Mouse (Mus musculus): ENCODE results near the gene C1qa.

Gene C1qa

DNA sequence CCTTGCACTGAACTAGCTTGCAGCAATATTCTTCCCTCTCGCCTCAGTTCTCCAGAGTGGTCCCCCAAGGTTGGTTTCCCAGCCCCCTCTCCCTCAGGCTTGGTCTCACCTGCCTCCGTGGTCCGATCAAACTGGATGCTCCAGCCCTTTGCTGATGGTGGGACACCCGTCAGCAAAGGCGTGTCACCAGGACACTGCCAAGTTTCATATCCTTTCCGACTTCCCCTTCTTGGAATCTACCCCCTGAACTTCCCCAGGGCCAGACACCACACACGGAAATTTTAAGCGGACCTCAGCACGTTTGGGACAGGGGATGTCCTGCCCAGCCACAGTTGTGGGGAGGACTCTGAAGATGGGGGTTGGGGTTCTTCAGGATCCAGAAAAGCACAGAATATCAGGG lies at the start of gene C1qa:
Gene C1qa (minus strand): TSS at position 167 of the 400 bp plus-strand sequence.
- Histone ChIP-seq H3K36me3 (ENCODE audit: insufficient read depth, low read length) (no peaks in the 10 kb centered on the region), H3K9me3 (ENCODE audit: low read length) (peaks cover 4% of the 10 kb centered on the region; the same call in 1 of the 2 replicates), H3K4me3 (replicated peaks; ENCODE audit: low read length) (no peak within 1 kb of the TSS), H3K4me1 (replicated peaks; ENCODE audit: low read depth, low read length) (peaks cover 59% of the 10 kb centered on the region), H3K27me3 (ENCODE audit: insufficient read depth, low read length) (peaks cover 22% of the 10 kb centered on the region)
- TF ChIP-seq POU5F1 (IDR thresholded peaks at IDR 0.05; ENCODE audit: borderline replicate concordance, low read length): no peak
- no peak for TF ChIP-seq NANOG (IDR thresholded peaks at IDR 0.05; ENCODE audit: borderline replicate concordance, low read length)
- TF ChIP-seq CTCF (conservative IDR thresholded peaks at IDR 0.05; ENCODE audit: low read length): no peak

DNA sequence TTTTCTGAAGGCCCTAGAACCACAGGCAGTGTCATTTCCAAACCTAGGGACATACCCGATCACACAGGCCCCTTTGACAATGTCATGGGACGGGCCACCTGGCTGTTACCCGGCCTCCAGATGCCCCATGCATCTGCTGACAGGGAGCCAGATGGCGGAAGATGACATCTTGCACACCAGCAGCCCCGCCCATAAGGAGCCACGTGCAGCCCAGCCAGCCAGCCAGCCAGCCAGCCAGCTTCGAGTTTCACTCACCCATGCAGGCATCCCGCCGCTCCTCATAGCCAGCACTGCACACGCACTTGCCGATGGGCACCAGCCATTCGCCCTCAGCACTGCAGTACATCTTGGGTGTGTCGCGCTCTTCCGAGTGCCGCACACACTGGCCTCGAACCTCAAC lies 46.8 kb upstream of the C1qa start:
- Histone ChIP-seq H3K27me3 (ENCODE audit: insufficient read depth, low read length) (peaks cover 97% of the 10 kb centered on the region), H3K36me3 (ENCODE audit: insufficient read depth, low read length) (no peaks in the 10 kb centered on the region), H3K9me3 (ENCODE audit: low read length) (no peaks in the 10 kb centered on the region), H3K4me3 (replicated peaks; ENCODE audit: low read length) (peak overlapping the region; percentile 64), H3K4me1 (replicated peaks; ENCODE audit: low read depth, low read length) (peaks cover 40% of the 10 kb centered on the region)
- TF ChIP-seq NANOG (IDR thresholded peaks at IDR 0.05; ENCODE audit: borderline replicate concordance, low read length) (no peak), POU5F1 (IDR thresholded peaks at IDR 0.05; ENCODE audit: borderline replicate concordance, low read length) (no peak), CTCF (conservative IDR thresholded peaks at IDR 0.05; ENCODE audit: low read length) (no peak)

DNA sequence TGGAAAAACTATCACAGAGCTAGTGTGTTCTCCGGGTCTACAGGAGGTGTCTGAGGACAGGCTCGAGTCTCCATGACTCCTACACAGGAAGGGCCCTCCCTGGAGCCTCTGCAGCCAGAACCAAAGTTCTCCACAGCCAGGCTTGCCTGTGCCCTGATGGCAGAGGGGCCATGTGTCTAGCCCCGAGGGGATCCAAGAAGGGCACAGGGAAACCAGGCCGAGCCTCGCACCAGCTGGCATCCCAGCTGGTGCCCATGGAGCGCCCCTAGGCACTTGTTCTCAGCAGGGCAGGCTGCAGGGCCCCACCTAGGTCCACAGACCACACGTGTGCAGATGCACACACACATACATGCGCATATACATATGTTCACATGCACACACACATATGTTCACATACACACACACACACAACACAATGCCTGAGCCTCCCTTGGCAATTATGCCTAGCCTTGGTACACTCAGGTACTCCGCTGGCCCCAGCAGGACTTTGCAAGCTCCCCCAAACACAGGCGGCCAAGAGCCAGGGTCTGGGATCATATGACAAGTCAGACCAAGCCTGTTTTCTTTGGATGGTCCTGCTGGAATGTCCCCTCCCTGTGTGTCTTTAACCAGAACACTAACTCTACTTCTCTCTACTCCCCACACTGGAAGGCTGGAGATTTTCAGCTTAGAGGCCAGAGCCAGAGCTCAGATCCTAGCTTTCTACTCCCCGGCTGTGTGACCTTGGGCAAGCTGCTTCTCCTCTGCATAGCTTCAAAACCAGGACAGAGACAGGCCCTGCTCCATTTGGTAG lies 46.2 kb upstream of the C1qa start:
- peaks cover 39% of the 10 kb centered on the region for H3K4me1 ChIP-seq (replicated peaks; ENCODE audit: low read depth, low read length)
- peaks cover 97% of the 10 kb centered on the region for H3K27me3 ChIP-seq (ENCODE audit: insufficient read depth, low read length)
- H3K9me3 ChIP-seq (ENCODE audit: low read length): no peaks in the 10 kb centered on the region
- no peaks in the 10 kb centered on the region for H3K36me3 ChIP-seq (ENCODE audit: insufficient read depth, low read length)
- peak overlapping the region; percentile 64 for H3K4me3 ChIP-seq (replicated peaks; ENCODE audit: low read length)
- TF ChIP-seq CTCF (conservative IDR thresholded peaks at IDR 0.05; ENCODE audit: low read length) (no peak), POU5F1 (IDR thresholded peaks at IDR 0.05; ENCODE audit: borderline replicate concordance, low read length) (no peak), NANOG (IDR thresholded peaks at IDR 0.05; ENCODE audit: borderline replicate concordance, low read length) (no peak)

DNA sequence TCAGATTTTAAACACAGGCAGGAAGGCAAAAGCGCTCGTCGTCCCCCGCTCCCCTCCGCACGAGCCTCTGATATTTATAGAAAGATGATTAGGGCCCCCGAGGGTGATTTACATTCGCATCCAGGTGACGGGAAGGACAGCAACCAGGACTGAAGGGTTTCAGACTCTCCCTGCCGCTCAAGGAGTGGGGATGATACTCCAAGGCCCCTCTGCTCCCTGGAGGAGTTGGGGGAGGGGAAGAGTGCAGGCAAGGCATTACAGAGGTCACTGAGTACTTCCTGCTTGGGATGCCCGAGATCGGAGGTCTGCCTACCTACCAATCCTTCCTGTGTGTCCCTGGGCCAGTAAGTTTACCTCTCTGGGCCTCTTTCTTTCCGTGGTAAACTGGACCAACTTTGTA lies 44.6 kb upstream of the C1qa start:
- TF ChIP-seq POU5F1 (IDR thresholded peaks at IDR 0.05; ENCODE audit: borderline replicate concordance, low read length) (no peak), CTCF (conservative IDR thresholded peaks at IDR 0.05; ENCODE audit: low read length) (no peak), NANOG (IDR thresholded peaks at IDR 0.05; ENCODE audit: borderline replicate concordance, low read length) (no peak)
- no peaks in the 10 kb centered on the region for H3K36me3 ChIP-seq (ENCODE audit: insufficient read depth, low read length)
- H3K27me3 ChIP-seq (ENCODE audit: insufficient read depth, low read length): peaks cover 98% of the 10 kb centered on the region
- H3K9me3 ChIP-seq (ENCODE audit: low read length): no peaks in the 10 kb centered on the region
- H3K4me3 ChIP-seq (replicated peaks; ENCODE audit: low read length): peak overlapping the region; percentile 67
- H3K4me1 ChIP-seq (replicated peaks; ENCODE audit: low read depth, low read length): peaks cover 38% of the 10 kb centered on the region

DNA sequence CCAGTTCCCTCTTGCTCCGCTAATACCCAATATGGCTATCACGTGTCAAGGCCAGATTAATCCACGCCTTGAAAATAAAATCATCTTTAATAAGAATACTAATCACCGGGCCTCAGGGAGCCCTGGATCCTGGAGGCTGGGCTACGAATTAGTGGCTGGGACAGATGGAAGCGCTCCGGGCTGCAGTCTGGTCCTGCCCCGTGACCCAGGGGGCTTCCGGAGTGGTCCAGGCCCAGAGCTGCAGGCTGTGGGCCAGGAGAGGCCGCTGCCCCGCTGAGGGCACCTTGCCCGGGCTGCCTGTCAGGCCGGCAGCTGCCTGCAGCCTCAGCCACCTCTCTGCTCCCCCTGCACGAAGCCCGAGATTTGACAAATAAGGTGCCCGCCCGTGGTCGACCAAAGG lies 44.2 kb upstream of the C1qa start:
- H3K9me3 ChIP-seq (ENCODE audit: low read length): no peaks in the 10 kb centered on the region
- H3K36me3 ChIP-seq (ENCODE audit: insufficient read depth, low read length): no peaks in the 10 kb centered on the region
- peaks cover 39% of the 10 kb centered on the region for H3K4me1 ChIP-seq (replicated peaks; ENCODE audit: low read depth, low read length)
- H3K27me3 ChIP-seq (ENCODE audit: insufficient read depth, low read length): peaks cover 98% of the 10 kb centered on the region
- no peak for TF ChIP-seq NANOG (IDR thresholded peaks at IDR 0.05; ENCODE audit: borderline replicate concordance, low read length)
- TF ChIP-seq CTCF (conservative IDR thresholded peaks at IDR 0.05; ENCODE audit: low read length): no peak
- no peak for TF ChIP-seq POU5F1 (IDR thresholded peaks at IDR 0.05; ENCODE audit: borderline replicate concordance, low read length)
- peak overlapping the region; percentile 67 for H3K4me3 ChIP-seq (replicated peaks; ENCODE audit: low read length)

DNA sequence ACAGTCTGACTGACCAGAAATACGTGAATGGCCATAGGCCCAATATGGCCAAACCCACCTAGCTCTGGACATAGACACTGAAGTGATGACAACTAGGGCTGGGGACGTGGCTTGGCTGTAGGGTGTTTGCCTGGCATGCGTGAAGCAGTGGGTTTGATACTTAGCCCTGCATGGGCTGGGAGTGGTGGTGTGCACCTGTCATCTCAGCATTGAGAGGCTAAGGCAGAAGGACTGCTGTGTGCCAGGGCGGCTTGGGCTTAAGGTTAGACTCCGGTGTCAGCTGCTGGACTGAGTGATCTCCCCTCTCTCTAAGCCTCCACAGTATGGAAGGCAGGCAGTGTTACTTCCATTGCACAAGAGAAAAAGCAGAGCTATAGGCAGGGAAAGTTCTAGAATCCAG lies 39.3 kb upstream of the C1qa start:
- Histone ChIP-seq H3K36me3 (ENCODE audit: insufficient read depth, low read length) (no peaks in the 10 kb centered on the region), H3K9me3 (ENCODE audit: low read length) (no peaks in the 10 kb centered on the region), H3K4me3 (replicated peaks; ENCODE audit: low read length) (no peak overlapping the region), H3K27me3 (ENCODE audit: insufficient read depth, low read length) (peaks cover 82% of the 10 kb centered on the region), H3K4me1 (replicated peaks; ENCODE audit: low read depth, low read length) (peaks cover 27% of the 10 kb centered on the region)
- TF ChIP-seq NANOG (IDR thresholded peaks at IDR 0.05; ENCODE audit: borderline replicate concordance, low read length) (no peak), POU5F1 (IDR thresholded peaks at IDR 0.05; ENCODE audit: borderline replicate concordance, low read length) (no peak), CTCF (conservative IDR thresholded peaks at IDR 0.05; ENCODE audit: low read length) (no peak)

DNA sequence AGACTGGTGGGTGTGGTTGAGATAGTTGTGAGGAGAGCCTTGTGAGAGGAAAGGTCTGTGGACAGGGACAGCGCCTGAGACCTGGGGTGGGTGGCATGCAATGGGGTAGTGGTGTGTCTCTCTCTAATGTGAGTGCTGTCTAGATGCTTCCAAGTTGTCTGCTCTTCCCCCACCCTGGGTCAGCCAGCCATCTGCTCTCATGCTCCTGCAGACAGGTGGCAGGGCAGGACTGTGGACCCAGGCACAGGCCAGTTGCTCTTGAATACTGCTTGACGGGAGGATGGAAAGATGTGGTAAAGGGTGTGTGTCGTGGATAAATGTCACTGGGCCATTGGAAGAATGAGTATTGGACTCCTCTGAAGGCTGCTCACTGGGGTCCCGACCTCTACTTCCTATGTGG lies 38.7 kb upstream of the C1qa start:
- Histone ChIP-seq H3K4me1 (replicated peaks; ENCODE audit: low read depth, low read length) (peaks cover 22% of the 10 kb centered on the region), H3K36me3 (ENCODE audit: insufficient read depth, low read length) (no peaks in the 10 kb centered on the region), H3K9me3 (ENCODE audit: low read length) (no peaks in the 10 kb centered on the region), H3K4me3 (replicated peaks; ENCODE audit: low read length) (no peak overlapping the region), H3K27me3 (ENCODE audit: insufficient read depth, low read length) (peaks cover 82% of the 10 kb centered on the region)
- TF ChIP-seq NANOG (IDR thresholded peaks at IDR 0.05; ENCODE audit: borderline replicate concordance, low read length): no peak
- no peak for TF ChIP-seq CTCF (conservative IDR thresholded peaks at IDR 0.05; ENCODE audit: low read length)
- TF ChIP-seq POU5F1 (IDR thresholded peaks at IDR 0.05; ENCODE audit: borderline replicate concordance, low read length): no peak

DNA sequence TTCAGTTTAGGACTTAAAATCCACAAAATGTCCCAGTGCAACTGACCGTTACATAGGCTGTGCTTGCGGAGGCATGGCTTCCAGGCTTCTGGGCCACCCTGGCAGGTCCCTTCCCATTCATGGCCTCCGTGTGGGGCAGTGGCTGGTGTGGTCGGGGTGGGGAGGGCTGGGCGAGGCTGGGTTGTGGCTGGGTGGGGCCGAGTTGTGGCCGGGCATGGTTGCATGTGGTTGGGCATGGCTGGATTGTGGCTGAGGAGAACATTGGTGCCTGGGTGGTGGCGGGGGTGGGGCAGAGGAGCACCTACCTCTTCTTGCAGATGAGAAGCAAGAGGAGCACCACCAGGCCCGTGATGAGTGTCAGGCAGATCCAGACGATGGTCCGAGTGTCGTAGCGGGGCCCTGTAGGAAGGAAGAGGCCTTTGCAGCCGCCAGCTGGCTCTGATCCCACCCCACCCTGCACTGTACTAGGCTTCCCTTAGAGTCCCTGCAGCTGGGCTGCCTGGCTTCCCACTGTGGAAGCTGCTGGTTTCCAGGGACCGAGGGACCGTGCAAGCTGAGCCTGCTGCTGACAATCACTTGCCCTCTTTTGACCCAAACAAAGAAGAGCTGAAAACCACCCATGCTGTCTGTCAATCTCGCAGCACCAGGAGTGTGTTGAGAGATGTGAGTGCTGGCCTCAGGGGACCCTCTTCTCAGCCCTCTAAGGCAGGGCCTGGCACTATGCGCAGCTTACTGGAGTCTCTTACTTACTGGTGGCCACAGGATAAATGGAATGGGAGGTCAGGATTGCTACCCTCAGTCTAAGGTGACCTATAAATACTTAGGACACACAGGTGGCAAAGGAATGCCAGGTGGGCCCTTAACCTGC lies 36.4 kb upstream of the C1qa start:
- Histone ChIP-seq H3K36me3 (ENCODE audit: insufficient read depth, low read length) (no peaks in the 10 kb centered on the region), H3K9me3 (ENCODE audit: low read length) (no peaks in the 10 kb centered on the region), H3K4me1 (replicated peaks; ENCODE audit: low read depth, low read length) (peaks cover 39% of the 10 kb centered on the region), H3K27me3 (ENCODE audit: insufficient read depth, low read length) (peaks cover 81% of the 10 kb centered on the region), H3K4me3 (replicated peaks; ENCODE audit: low read length) (peak overlapping the region; percentile 35)
- TF ChIP-seq NANOG (IDR thresholded peaks at IDR 0.05; ENCODE audit: borderline replicate concordance, low read length): no peak
- TF ChIP-seq POU5F1 (IDR thresholded peaks at IDR 0.05; ENCODE audit: borderline replicate concordance, low read length): no peak
- no peak for TF ChIP-seq CTCF (conservative IDR thresholded peaks at IDR 0.05; ENCODE audit: low read length)

All from E14TG2a.4 (cell line).